Mouse (Mus musculus) v-Abl transformed pro-B cells (cell line): ENCODE measurements around the gene Olfr522.

ENCODE experiments used
- in situ Hi-C, 2 experiments: fragments of 400-800 bp; cut with MboI; formaldehyde crosslinking; loops; one replicate each; pipeline ENCODE4 v1.15.1; 2025; ENCODE audit not compliant: unreplicated experiment in 2 of 2

The Olfr522 gene

DNA sequence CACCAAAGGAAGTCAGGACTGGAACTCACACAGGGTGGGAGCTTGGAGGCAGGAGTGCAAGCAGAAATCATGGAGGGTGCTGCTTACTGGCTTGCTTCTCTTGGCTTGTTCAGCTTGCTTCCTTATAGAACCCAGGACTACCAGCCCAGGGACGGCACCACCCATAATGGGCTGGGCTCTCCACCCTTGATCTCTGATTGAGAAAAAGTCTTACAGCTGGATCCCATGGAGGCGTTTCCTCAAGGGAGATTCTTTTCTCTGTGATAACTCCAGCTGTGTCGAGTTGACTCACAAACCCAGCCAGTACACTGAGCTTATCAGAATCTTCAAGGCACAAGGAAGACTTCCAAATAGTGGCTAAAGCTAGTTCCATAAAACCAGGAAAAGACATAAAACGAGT lies 41.8 kb downstream of the Olfr522 start:
- in situ Hi-C loops: loop anchor here (25.0 kb wide), 2 partner anchors 940 to 1210 kb away; partner anchors contain the start of genes Bnip3 (in 2 of the 2) and B4galnt4 (in 1 of the 2)

DNA sequence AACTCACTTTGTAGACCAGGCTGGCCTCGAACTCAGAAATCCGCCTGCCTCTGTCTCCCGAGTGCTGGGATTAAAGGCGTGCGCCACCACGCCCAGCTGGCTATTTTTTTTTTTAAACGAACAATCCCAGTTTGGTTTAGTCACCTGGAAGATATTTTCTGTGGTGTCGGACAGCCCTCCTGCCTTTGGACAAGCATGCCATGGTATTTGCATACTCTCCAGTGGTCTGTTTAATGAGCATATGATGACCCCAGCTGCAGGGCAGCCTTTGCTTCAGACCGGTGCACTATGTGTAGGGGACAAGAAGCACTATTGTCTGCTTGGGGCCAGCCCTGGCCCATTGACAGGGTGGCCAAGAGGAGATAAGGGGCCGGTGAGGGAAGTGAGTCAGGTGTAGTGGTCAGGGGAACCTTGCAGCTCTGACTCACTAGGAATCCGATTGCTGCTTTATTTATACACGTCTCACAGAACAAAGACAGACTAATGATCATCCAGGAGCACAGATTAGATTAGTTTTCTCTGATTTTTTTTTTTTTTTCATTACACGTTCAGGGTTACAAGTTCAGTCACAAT lies 43.1 kb downstream of the Olfr522 start:
- in situ Hi-C loops: loop anchor here (25.0 kb wide), 2 partner anchors 941 to 1209 kb away; partner anchors contain the start of genes Bnip3 (in 2 of the 2) and B4galnt4 (in 1 of the 2)

DNA sequence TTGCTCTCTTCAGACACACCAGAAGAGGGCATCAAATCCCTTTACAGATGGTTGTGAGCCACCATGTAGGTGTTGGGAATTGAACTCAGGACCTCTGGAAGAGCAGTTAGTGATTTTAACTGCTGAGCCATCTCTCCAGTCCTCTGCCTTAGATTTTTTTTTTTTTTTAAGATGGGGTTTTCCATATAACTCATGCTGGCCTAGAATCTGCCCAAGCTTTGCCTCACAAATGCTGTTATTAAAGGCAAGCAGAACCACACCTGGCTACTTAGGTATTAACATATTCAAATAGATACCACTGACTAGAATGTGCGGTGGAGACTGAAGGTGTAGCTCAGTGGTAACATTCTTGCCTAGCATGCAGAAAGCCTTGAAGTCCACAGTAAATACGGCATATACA lies 44.1 kb downstream of the Olfr522 start:
- in situ Hi-C loops: loop anchor here (25.0 kb wide), 2 partner anchors 942 to 1208 kb away; partner anchors contain the start of genes Bnip3 (in 2 of the 2) and B4galnt4 (in 1 of the 2)

DNA sequence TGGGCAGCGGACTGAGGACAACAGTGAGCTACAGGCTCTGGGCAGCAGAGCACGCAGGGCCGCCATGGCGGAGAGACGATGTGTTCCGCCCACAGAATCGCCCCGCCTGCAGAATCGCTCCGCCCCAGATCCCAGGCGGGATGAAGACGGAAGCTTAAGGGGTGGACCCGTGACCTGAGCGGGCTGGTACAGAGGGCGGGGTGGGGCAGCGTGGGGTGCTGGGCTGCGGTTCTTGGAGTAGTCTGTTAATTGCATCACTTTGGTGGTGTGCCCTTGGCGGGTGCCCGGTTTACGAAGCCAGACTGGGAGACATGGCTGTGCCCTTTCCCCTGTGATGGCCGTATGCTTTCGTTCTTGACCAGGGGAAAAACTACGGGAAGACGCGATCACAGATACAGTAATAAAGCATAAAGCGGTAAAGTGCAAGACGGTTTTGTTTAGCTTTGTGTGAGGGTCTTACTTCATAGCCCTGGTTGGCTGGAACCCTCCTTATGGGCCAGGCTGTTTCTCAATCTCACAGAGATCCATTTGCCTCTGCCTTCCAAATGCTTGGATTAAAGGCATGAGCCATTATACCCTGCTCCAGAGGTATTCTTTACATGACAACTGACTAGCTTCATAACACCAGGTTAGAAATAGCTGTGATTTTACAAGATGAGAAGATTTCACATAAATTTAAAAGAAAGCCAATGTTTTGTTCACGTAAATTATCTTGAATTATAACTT lies 48.1 kb downstream of the Olfr522 start, which contains the start of gene Echs1:
TSS of gene Echs1 (minus strand) at position 148 of the 726 bp plus-strand sequence.
- in situ Hi-C loops: loop anchor here (5.0 to 25.0 kb wide), 3 partner anchors 79 to 1204 kb away; partner anchors contain the start of genes Bnip3 (in 2 of the 2), Tubgcp2 (in 2 of the 2), Zfp511 (in 2 of the 2) and B4galnt4 (in 1 of the 2)

DNA sequence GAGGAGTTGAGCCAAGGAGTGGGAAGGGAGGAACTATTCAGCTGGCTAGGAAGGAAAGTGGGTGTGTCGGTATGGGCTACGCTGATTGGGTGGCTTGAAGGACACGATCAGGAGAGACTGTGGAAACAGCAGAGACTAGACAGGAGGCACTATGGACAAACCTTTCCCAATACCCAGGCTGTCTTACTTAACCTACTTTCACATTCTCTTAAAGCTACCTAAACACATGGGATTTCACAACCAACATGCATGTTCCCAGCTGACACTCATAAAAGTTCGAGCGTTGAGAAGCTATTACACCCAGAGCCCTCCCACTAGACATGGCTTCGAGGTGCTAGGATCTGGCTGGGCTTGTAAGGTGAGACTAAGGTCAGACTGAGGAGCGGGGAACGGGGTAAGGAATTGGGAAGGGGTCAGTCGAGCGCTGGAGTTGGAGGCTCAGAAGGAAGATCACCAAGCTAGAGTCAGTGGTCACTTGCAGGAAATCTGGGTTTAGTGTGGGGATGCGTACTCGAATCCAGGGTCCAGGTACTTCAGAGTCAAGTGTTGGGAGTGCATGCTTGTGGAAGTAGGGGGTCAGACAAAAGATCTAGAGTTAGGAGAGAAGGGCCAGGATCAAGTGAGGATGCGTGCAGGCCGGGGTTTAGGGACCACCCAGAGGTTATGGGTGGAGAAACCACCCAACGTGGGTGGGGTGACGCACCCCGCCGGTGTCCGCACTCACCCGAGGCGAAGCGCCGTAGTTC lies 48.8 kb downstream of the Olfr522 start, which contains the start of gene Paox:
TSS of gene Paox (plus strand) at position 217 of the 746 bp plus-strand sequence.
- in situ Hi-C loops: loop anchor here (5.0 to 25.0 kb wide), 3 partner anchors 78 to 1203 kb away; partner anchors contain the start of genes Bnip3 (in 2 of the 2), Tubgcp2 (in 2 of the 2), Zfp511 (in 2 of the 2) and B4galnt4 (in 1 of the 2)

DNA sequence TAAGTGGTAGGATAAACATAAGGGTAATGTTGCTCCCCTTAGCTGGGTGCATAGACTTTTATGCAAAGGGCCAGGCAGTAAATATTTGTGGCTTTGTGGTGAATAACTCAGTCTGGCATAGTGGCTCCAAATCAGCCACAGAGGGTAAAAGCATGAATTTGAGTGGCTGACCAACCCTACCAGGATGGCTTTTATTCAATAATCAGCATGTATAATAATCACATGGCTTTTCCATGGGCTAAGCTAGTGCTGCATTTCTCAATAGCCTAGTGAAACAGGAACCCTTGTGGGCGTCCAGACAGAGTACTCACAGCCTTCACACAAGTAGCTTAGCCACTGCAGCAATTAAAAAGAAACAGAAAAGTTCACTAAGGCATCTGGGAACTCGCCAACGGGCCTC lies 52.6 kb downstream of the Olfr522 start:
- in situ Hi-C loops: loop anchor here (25.0 kb wide), 2 partner anchors 950 to 1200 kb away; partner anchors contain the start of genes Bnip3 (in 2 of the 2) and B4galnt4 (in 1 of the 2)
